Mouse (Mus musculus): ENCODE measurements around the gene Rab9b. TPM values are rescaled to one million over a fixed set of nuclear protein-coding genes. Genes with fewer than 3 reads are reported as not detected.

The Rab9b gene
- polyA plus RNA-seq, 1 experiment from 2014 or later = 0.53 TPM

DNA sequence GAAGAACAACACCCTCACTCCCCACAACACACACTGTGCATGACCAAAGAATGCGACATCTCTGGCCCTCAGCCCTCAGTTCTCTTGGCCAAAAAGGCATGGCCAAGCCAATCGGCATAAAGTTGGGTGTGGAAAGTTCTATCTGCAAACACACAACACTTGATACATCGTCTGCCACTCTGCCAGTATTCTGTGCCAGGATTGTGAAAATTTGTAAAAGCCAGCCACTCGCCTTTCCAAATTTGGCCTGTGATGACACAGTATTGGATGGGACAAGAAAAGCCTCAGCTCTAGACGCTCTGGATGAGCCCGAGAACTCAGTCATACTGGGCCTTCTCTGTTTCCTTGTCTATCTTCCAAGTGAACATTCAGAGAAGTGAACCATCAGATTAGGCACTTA, 48.8 kb downstream of the Rab9b start:
- H3K27me3 ChIP-seq (replicated peaks; ENCODE audit: control insufficient read depth, insufficient read depth, low read length) = 0 out of 2 replicates have a peak, but pooled peaks cover 4% of the 10 kb centered on the region

More for the DNA sequence above, 48.8 kb downstream of the Rab9b start:
- no peak for ATAC-seq (replicated peaks; ENCODE audit: low FRiP score, low TSS enrichment, low read depth)
- WGBS = 90% methylated on average over 6 of the region's 6 CpGs
- no peak overlapping the region for H3K27ac ChIP-seq (ENCODE audit: low read depth)
- H3K4me3 ChIP-seq (ENCODE audit: low read depth, low read length) = no peak overlapping the region
- no peaks in the 10 kb centered on the region for H3K9me3 ChIP-seq (ENCODE audit: control insufficient read depth, low read length)
- no peak for DNase-seq (ENCODE audit: low spot score)
- no peaks in the 10 kb centered on the region for H3K4me1 ChIP-seq (replicated peaks; ENCODE audit: control insufficient read depth, insufficient read depth, low read length)
- no peaks in the 10 kb centered on the region for H3K36me3 ChIP-seq (ENCODE audit: control insufficient read depth, insufficient read depth, low read length)
- no peak overlapping the region for H3K4me2 ChIP-seq (ENCODE audit: low read length)
- no peak overlapping the region for H3K9ac ChIP-seq (ENCODE audit: low read length)

Other genes with a start within 250 kb of the Rab9b start
- 8.2 and 8.7 TPM in 2 replicates for gene Tceal1, start 160.8 kb downstream of the Rab9b start, polyA plus RNA-seq (2014; fragmentation: Nextera tagmentation; extraction: Ambion mirVana)
- 471 and 491 TPM in 2 replicates for gene Morf4l2, start 125.1 kb downstream of the Rab9b start, polyA plus RNA-seq (2014; fragmentation: Nextera tagmentation; extraction: Ambion mirVana)
- gene Glra4, start 88.6 kb downstream of the Rab9b start, polyA plus RNA-seq (2014; fragmentation: Nextera tagmentation; extraction: Ambion mirVana) = 0.11 and 0.12 TPM in 2 replicates
- gene Plp1, start 46.1 kb downstream of the Rab9b start, polyA plus RNA-seq (2014; fragmentation: Nextera tagmentation; extraction: Ambion mirVana) = 6.2 and 6.9 TPM in 2 replicates
- gene H2bfm, start 58.6 kb upstream of the Rab9b start, polyA plus RNA-seq (2014; fragmentation: Nextera tagmentation; extraction: Ambion mirVana) = not detected in 2 replicates
- 58.6 and 66.3 TPM in 2 replicates for gene Tmsb15b2, start 106.7 kb upstream of the Rab9b start, polyA plus RNA-seq (2014; fragmentation: Nextera tagmentation; extraction: Ambion mirVana)
- gene Tmsb15l, start 108.1 kb upstream of the Rab9b start, polyA plus RNA-seq (2014; fragmentation: Nextera tagmentation; extraction: Ambion mirVana) = 5.1 TPM in 2 replicates
- gene Tmsb15b1, start 108.1 kb upstream of the Rab9b start, polyA plus RNA-seq (2014; fragmentation: Nextera tagmentation; extraction: Ambion mirVana) = 30.3 and 31.9 TPM in 2 replicates
- 20.0 and 23.2 TPM in 2 replicates for gene Zcchc18, start 124.4 kb upstream of the Rab9b start, polyA plus RNA-seq (2014; fragmentation: Nextera tagmentation; extraction: Ambion mirVana)
- gene Slc25a53, start 169.5 kb upstream of the Rab9b start, polyA plus RNA-seq (2014; fragmentation: Nextera tagmentation; extraction: Ambion mirVana) = 9.3 and 10.7 TPM in 2 replicates
- 8.7 and 9.0 TPM in 2 replicates for gene Fam199x, start 180.8 kb upstream of the Rab9b start, polyA plus RNA-seq (2014; fragmentation: Nextera tagmentation; extraction: Ambion mirVana)